Mouse (Mus musculus) small intestine, adult 2 months (tissue): ENCODE data around the gene Rpa1.

Experiments
- CTCF ChIP-seq: fragments of 200-500 bp; IDR thresholded peaks from 2 replicates; pipeline ENCODE4 v1.5.1; 2012; ENCODE audit warnings: low read depth, mild to moderate bottlenecking, control low read depth, inconsistent platforms, low read length, moderate library complexity, mixed read lengths; ENCODE audit not compliant: insufficient replicate concordance, insufficient read length; ENCODE audit errors: extremely low read depth
- POLR2A ChIP-seq: fragments of 200-500 bp; IDR thresholded peaks from 2 replicates; pipeline ENCODE4 v1.6.1; 2012; ENCODE audit warnings: low read depth, mild to moderate bottlenecking, control low read depth, inconsistent platforms, low read length, moderate library complexity

DNA sequence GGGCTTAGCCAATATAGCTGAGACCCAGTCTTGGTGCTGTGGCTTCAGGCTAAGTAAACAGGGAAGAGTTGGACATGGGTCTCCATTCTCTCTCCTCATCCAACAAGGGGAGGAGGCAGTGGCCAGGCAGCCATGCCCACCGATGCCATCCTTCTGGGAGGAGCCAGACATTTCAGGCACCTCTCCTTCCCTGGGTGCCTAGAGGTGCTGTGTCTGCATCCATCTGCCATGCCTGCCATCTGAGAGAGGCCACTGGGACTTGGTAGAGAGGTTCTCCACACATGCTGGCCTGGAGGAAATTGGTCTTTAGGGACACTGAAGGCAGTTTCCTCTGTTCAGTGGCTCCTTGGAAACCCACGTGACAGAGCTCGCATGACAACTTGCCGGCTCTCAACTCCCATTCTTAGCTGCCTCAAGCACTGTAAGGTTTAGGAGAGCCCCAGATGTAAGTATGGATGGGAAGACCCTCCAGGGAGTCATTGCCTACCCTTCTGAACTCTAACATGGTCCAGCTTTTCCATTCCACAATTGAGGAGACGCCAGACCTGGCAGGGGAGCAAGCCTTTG is 67.6 kb downstream of the Rpa1 start:
- TF ChIP-seq CTCF, result no peak
- no peak for TF ChIP-seq POLR2A
